Mouse (Mus musculus): ENCODE measurements around the gene Smurf2.

Smurf2 gene

GRCm38 (mm10) chr11:106907253-106907652, 13.3 kb downstream of the Smurf2 start:
- DNase-seq (ENCODE audit: inconsistent ontology term): no peak

- DNase-seq (ENCODE audit: inconsistent ontology term): no peak
Measured at GRCm38 (mm10) chr11:106905707-106906106, 14.8 kb downstream of the Smurf2 start.

- no peak for DNase-seq (ENCODE audit: inconsistent ontology term)
Measured at GRCm38 (mm10) chr11:106899804-106900203, 20.7 kb downstream of the Smurf2 start.

GRCm38 (mm10) chr11:106896561-106897168, 23.9 kb downstream of the Smurf2 start:
- DNase-seq (ENCODE audit: inconsistent ontology term): no peak

GRCm38 (mm10) chr11:106883656-106884055, 36.9 kb downstream of the Smurf2 start:
- peak; percentile 84 for DNase-seq (ENCODE audit: inconsistent ontology term)

- no peak for DNase-seq (ENCODE audit: inconsistent ontology term)
Measured at GRCm38 (mm10) chr11:106872650-106873049, 47.9 kb downstream of the Smurf2 start.

- peak; percentile 11 for DNase-seq (ENCODE audit: inconsistent ontology term)
Measured at GRCm38 (mm10) chr11:106851438-106851837, 69.1 kb downstream of the Smurf2 start.

- no peak for DNase-seq (ENCODE audit: inconsistent ontology term)
Measured at GRCm38 (mm10) chr11:106842002-106842401, 78.5 kb downstream of the Smurf2 start.

- no peak for DNase-seq (ENCODE audit: inconsistent ontology term)
Measured at GRCm38 (mm10) chr11:106828079-106828478, 92.4 kb downstream of the Smurf2 start.

GRCm38 (mm10) chr11:106824403-106824802, 96.1 kb downstream of the Smurf2 start:
- no peak for DNase-seq (ENCODE audit: inconsistent ontology term)

GRCm38 (mm10) chr11:106823741-106824140, 96.8 kb downstream of the Smurf2 start:
- no peak for DNase-seq (ENCODE audit: inconsistent ontology term)

- peak; percentile 26 for DNase-seq (ENCODE audit: inconsistent ontology term)
Measured at GRCm38 (mm10) chr11:106822911-106823310, 97.6 kb downstream of the Smurf2 start.

- DNase-seq (ENCODE audit: inconsistent ontology term): no peak
Measured at GRCm38 (mm10) chr11:106822491-106822890, 98.0 kb downstream of the Smurf2 start.

GRCm38 (mm10) chr11:106821397-106821796, 99.1 kb downstream of the Smurf2 start:
- DNase-seq (ENCODE audit: inconsistent ontology term): no peak

GRCm38 (mm10) chr11:106820972-106821371, 99.5 kb downstream of the Smurf2 start:
- DNase-seq (ENCODE audit: inconsistent ontology term): no peak

GRCm38 (mm10) chr11:106820252-106820651, 100.3 kb downstream of the Smurf2 start:
- no peak for DNase-seq (ENCODE audit: inconsistent ontology term)

- DNase-seq (ENCODE audit: inconsistent ontology term): no peak
Measured at GRCm38 (mm10) chr11:106819595-106819994, 100.9 kb downstream of the Smurf2 start.

- peak; percentile 35 for DNase-seq (ENCODE audit: inconsistent ontology term)
Measured at GRCm38 (mm10) chr11:106818341-106818740, 102.2 kb downstream of the Smurf2 start.

GRCm38 (mm10) chr11:106817808-106818207, 102.7 kb downstream of the Smurf2 start:
- no peak for DNase-seq (ENCODE audit: inconsistent ontology term)

GRCm38 (mm10) chr11:106817156-106817555, 103.4 kb downstream of the Smurf2 start:
- no peak for DNase-seq (ENCODE audit: inconsistent ontology term)

- DNase-seq (ENCODE audit: inconsistent ontology term): no peak
Measured at GRCm38 (mm10) chr11:106816316-106816715, 104.2 kb downstream of the Smurf2 start.

- no peak for DNase-seq (ENCODE audit: inconsistent ontology term)
Measured at GRCm38 (mm10) chr11:106815761-106816160, 104.8 kb downstream of the Smurf2 start.

GRCm38 (mm10) chr11:106815331-106815730, 105.2 kb downstream of the Smurf2 start:
- no peak for DNase-seq (ENCODE audit: inconsistent ontology term)

Data from Muller cell, postnatal 12 days (primary cell).